Mouse (Mus musculus) testis, adult 2 months (tissue): ENCODE data around the gene Ppp1r9a.

Source experiments
- CTCF ChIP-seq: fragments of 200-500 bp; IDR thresholded peaks from 2 replicates; pipeline ENCODE4 v1.5.1; 2012; ENCODE audit warnings: low read depth, mild to moderate bottlenecking, inconsistent platforms, low read length, moderate library complexity; ENCODE audit not compliant: control insufficient read depth, insufficient read depth, insufficient replicate concordance
- POLR2A ChIP-seq: fragments of 200-500 bp; IDR thresholded peaks from 2 replicates; pipeline ENCODE4 v1.6.1; 2012; ENCODE audit warnings: low read depth, mild to moderate bottlenecking, inconsistent platforms, low read length, moderate library complexity; ENCODE audit not compliant: control insufficient read depth

- TF ChIP-seq POLR2A (no peak), CTCF (no peak)
These were observed 27.6 kb downstream of the Ppp1r9a start for GRCm38 (mm10) chr6:4930321-4930720.
